Mouse (Mus musculus) stomach, postnatal 0 days (tissue): ENCODE measurements around the gene Slc27a3. TPM values are rescaled to one million over a fixed set of nuclear protein-coding genes. Genes with fewer than 3 reads are reported as not detected.

Source experiments
- ATAC-seq: fragments of 200-750 bp; cut with Nextera tagmentation; 2 replicates; pipeline ENCODE4 v1.8.0; 2017; ENCODE audit not compliant: low FRiP score, low TSS enrichment
- DNase-seq: peaks from one replicate; pipeline ENCODE4 v3.0.0-alpha.2; 2016; ENCODE audit warnings: low spot score
- H3K27ac ChIP-seq: fragments of 300-500 bp; sonication (generic); replicated peaks from 2 replicates; pipeline ENCODE4 v1.5.1; 2014; ENCODE audit warnings: mild to moderate bottlenecking, control low read depth
- H3K27me3 ChIP-seq: fragments of 300-500 bp; sonication (generic); 2 replicates; pipeline ENCODE4 v1.6.1; 2014; ENCODE audit warnings: low read length; ENCODE audit not compliant: control insufficient read depth, insufficient read depth
- H3K36me3 ChIP-seq: fragments of 300-500 bp; sonication (generic); 2 replicates; pipeline ENCODE4 v1.6.1; 2014; ENCODE audit warnings: low read length, mixed read lengths; ENCODE audit not compliant: control insufficient read depth, insufficient read depth
- H3K4me1 ChIP-seq: fragments of 300-500 bp; sonication (generic); replicated peaks from 2 replicates; pipeline ENCODE4 v1.6.1; 2014; ENCODE audit warnings: antibody characterized with exemption; ENCODE audit not compliant: control insufficient read depth, insufficient read depth
- H3K4me2 ChIP-seq: fragments of 300-500 bp; sonication (generic); replicated peaks from 2 replicates; pipeline ENCODE4 v1.6.1; 2014; ENCODE audit warnings: low read depth, mild to moderate bottlenecking, control low read depth, moderate library complexity
- H3K4me3 ChIP-seq: fragments of 300-500 bp; sonication (generic); 2 replicates; pipeline ENCODE4 v1.5.1; 2014; ENCODE audit warnings: low read depth, low read length, control low read depth
- H3K9ac ChIP-seq: fragments of 300-500 bp; sonication (generic); 2 replicates; pipeline ENCODE4 v1.6.1; 2014; ENCODE audit warnings: mild to moderate bottlenecking, low read length, control low read depth, mixed read lengths
- H3K9me3 ChIP-seq: fragments of 300-500 bp; sonication (generic); 2 replicates; pipeline ENCODE4 v1.6.1; 2016; ENCODE audit warnings: low read length; ENCODE audit not compliant: control insufficient read depth
- CTCF ChIP-seq: IDR thresholded peaks from 2 replicates; pipeline ENCODE4 v1.5.1; 2016; ENCODE audit warnings: antibody characterized with exemption, low read depth, mild to moderate bottlenecking, moderate library complexity
- EP300 ChIP-seq: optimal IDR thresholded peaks from 2 replicates; pipeline ENCODE3; 2016; ENCODE audit warnings: antibody characterized with exemption
- polyA plus RNA-seq: library from polyadenylated mRNA; unstranded; fragments of >200 nt; fragmentation: Nextera tagmentation; extraction: Ambion mirVana; gene quantifications from 2 replicates; pipeline ENCODE4 v1.2.1, GENCODE M21; 2015

Gene Slc27a3
- polyA plus RNA-seq, 1 experiment from 2014 or later = 5.3 TPM

DNA sequence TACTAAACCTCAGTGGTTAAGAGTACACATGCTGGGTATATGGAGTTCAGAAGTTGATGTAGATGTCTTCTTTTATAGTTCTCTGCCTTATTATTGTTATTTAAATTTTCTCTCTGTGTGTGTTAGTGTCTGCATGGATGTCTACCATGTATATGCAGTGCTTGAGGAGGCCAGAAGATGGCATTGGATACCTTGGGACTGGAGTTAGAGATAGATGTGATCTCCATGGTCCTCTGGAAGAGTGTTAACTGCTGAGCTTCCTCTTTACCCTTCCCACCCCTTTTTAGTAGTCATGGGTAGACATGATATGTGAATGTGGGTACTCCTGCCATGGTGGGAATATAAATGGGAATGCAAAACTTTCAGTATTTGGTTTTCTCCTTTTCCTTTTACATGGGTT, 54.2 kb downstream of the Slc27a3 start:
- Histone ChIP-seq H3K4me3 (no peak overlapping the region), H3K9ac (no peak overlapping the region), H3K9me3 (no peaks in the 10 kb centered on the region), H3K4me2 (no peak overlapping the region), H3K27me3 (no peaks in the 10 kb centered on the region), H3K27ac (no peak overlapping the region), H3K36me3 (no peaks in the 10 kb centered on the region), H3K4me1 (no peaks in the 10 kb centered on the region)
- DNase-seq (no peak), ATAC-seq (no peak)
- peak; percentile 21; the same call in 1 of the 2 replicates for TF ChIP-seq CTCF
- TF ChIP-seq EP300 = no peak

Other genes with a start within 250 kb of the Slc27a3 start
- 1,661 and 1,706 TPM in 2 replicates for gene Rps27, start 176.3 kb downstream of the Slc27a3 start, polyA plus RNA-seq
- gene Rab13, start 176.2 kb downstream of the Slc27a3 start, polyA plus RNA-seq = 17.8 and 18.2 TPM in 2 replicates
- gene Jtb, start 158.3 kb downstream of the Slc27a3 start, polyA plus RNA-seq = 131 TPM in 2 replicates
- gene Creb3l4, start 146.4 kb downstream of the Slc27a3 start, polyA plus RNA-seq = 41.9 TPM in 2 replicates
- 95.4 and 102 TPM in 2 replicates for gene Slc39a1, start 141.8 kb downstream of the Slc27a3 start, polyA plus RNA-seq
- gene Crtc2, start 135.8 kb downstream of the Slc27a3 start, polyA plus RNA-seq = 8.9 and 11.8 TPM in 2 replicates
- gene Dennd4b, start 124.8 kb downstream of the Slc27a3 start, polyA plus RNA-seq = 0.95 and 1.1 TPM in 2 replicates
- 4.0 and 4.8 TPM in 2 replicates for gene Gatad2b, start 96.8 kb downstream of the Slc27a3 start, polyA plus RNA-seq
- gene Ints3, start 43.7 kb upstream of the Slc27a3 start, polyA plus RNA-seq = 9.2 and 9.7 TPM in 2 replicates
- 3.0 and 3.6 TPM in 2 replicates for gene Npr1, start 75.9 kb upstream of the Slc27a3 start, polyA plus RNA-seq
- gene Ilf2, start 86.2 kb upstream of the Slc27a3 start, polyA plus RNA-seq = 55.9 and 57.6 TPM in 2 replicates
- gene Snapin, start 101.1 kb upstream of the Slc27a3 start, polyA plus RNA-seq = 63.4 and 68.2 TPM in 2 replicates
- 72.2 and 74.2 TPM in 2 replicates for gene Chtop, start 119.6 kb upstream of the Slc27a3 start, polyA plus RNA-seq
- gene S100a1, start 124.5 kb upstream of the Slc27a3 start, polyA plus RNA-seq = 386 TPM in 2 replicates
- 66.7 and 73.6 TPM in 2 replicates for gene S100a13, start 124.5 kb upstream of the Slc27a3 start, polyA plus RNA-seq
- 271 and 299 TPM in 2 replicates for gene S100a14, start 136.9 kb upstream of the Slc27a3 start, polyA plus RNA-seq
- gene S100a16, start 147.3 kb upstream of the Slc27a3 start, polyA plus RNA-seq = 559 and 590 TPM in 2 replicates
- 1.2 and 2.1 TPM in 2 replicates for gene S100a3, start 170.6 kb upstream of the Slc27a3 start, polyA plus RNA-seq
- gene S100a2, start 200.3 kb upstream of the Slc27a3 start, polyA plus RNA-seq = 0.65 and 1.2 TPM in 2 replicates
- gene Gm42674, start 212.0 kb upstream of the Slc27a3 start, polyA plus RNA-seq = not detected in 2 replicates
- 12.1 and 17.4 TPM in 2 replicates for gene S100a4, start 213.8 kb upstream of the Slc27a3 start, polyA plus RNA-seq
- gene S100a5, start 218.6 kb upstream of the Slc27a3 start, polyA plus RNA-seq = 9.6 and 10.5 TPM in 2 replicates
- gene S100a6, start 222.9 kb upstream of the Slc27a3 start, polyA plus RNA-seq = 3,650 and 3,685 TPM in 2 replicates